Mouse (Mus musculus) liver, embryonic 12.5 days (tissue): ENCODE measurements around the gene St8sia1. TPM values are rescaled to one million over a fixed set of nuclear protein-coding genes. Genes with fewer than 3 reads are reported as not detected.
A peak's percentile ranks its signal among the peaks of the same experiment; 100 is the strongest.

Experiments used
- ATAC-seq: fragments of 200-750 bp; cut with Nextera tagmentation; 2 replicates; pipeline ENCODE4 v1.8.0; 2017; ENCODE audit warnings: moderate number of reproducible peaks, mild to moderate bottlenecking, moderate library complexity
- H3K27ac ChIP-seq: fragments of 300-500 bp; sonication (generic); 2 replicates; pipeline ENCODE4 v1.5.1; 2016; ENCODE audit warnings: mild to moderate bottlenecking
- H3K27me3 ChIP-seq: fragments of 300-500 bp; sonication (generic); replicated peaks from 2 replicates; pipeline ENCODE4 v1.6.1; 2016; ENCODE audit warnings: mild to moderate bottlenecking, moderate library complexity
- H3K36me3 ChIP-seq: fragments of 300-500 bp; sonication (generic); 2 replicates; pipeline ENCODE4 v1.6.1; 2016; ENCODE audit warnings: mild to moderate bottlenecking, moderate library complexity
- H3K4me1 ChIP-seq: fragments of 300-500 bp; sonication (generic); 2 replicates; pipeline ENCODE4 v1.6.1; 2016
- H3K4me2 ChIP-seq: fragments of 300-500 bp; sonication (generic); 2 replicates; pipeline ENCODE4 v1.6.1; 2016; ENCODE audit warnings: mild to moderate bottlenecking, moderate library complexity
- H3K4me3 ChIP-seq: fragments of 300-500 bp; sonication (generic); 2 replicates; pipeline ENCODE4 v1.5.1; 2016; ENCODE audit warnings: mild to moderate bottlenecking, moderate library complexity
- H3K9ac ChIP-seq: fragments of 300-500 bp; sonication (generic); 2 replicates; pipeline ENCODE4 v1.6.1; 2016; ENCODE audit warnings: mild to moderate bottlenecking, moderate library complexity
- H3K9me3 ChIP-seq: fragments of 300-500 bp; sonication (generic); replicated peaks from 2 replicates; pipeline ENCODE4 v1.6.1; 2016; ENCODE audit warnings: mild to moderate bottlenecking, moderate library complexity
- WGBS: fragments of 180-500 bp; shearing (Covaris S2); methylation state at CpG from one replicate; pipeline ENCODE4 v1.1.7; 2016; ENCODE audit not compliant: insufficient replicate concordance; 5-methylcytosine and 5-hydroxymethylcytosine counted together
- polyA plus RNA-seq: library from polyadenylated mRNA; unstranded; fragments of >200 nt; fragmentation: Nextera tagmentation; extraction: Ambion mirVana; gene quantifications from 2 replicates; pipeline ENCODE4 v1.2.1, GENCODE M21; 2016

Gene St8sia1
- polyA plus RNA-seq, 1 experiment from 2014 or later: 0.67 TPM

DNA sequence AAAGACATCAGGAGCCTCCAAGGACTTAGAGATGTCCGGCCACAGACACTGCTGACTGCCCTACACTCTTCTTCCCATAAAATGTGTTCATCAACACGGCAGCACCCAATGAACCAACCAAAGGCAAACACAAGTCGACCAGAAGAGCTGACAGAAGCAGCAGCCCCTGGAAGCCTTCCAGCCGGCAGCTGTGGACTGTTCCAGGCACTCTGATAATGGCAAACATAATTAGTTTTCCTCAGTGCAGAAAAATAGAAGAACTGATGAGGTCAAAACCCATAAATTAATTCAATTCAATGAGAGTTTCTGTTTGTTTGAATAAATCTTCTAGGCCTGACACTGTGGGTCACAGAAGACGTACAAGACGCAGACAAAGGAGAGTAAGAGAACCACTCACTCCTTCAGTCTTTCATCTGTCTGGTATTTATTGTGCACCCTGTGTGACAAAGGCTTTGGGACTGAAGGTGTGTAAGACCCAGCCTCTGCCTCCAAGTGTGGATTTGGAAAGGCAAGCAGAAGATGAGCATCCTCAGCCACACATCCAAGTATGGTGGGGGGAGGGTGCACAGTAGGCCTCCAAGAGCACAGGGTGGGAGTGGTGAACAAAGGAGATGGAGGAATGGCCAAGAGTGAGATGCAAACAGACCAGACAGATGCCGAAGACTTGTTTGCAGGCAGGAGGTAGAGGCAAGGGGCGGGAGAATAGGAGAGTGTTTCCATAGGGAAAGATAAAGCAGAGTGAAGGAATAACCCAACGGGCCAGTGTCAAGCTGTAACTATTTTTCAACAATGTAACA is 25.5 kb downstream of the St8sia1 start:
- H3K4me3 ChIP-seq: no peak overlapping the region
- no peaks in the 10 kb centered on the region for H3K9me3 ChIP-seq
- no peak overlapping the region for H3K4me2 ChIP-seq
- 62% methylated on average over 9 of the region's 9 CpGs for WGBS
- no peak for ATAC-seq
- H3K36me3 ChIP-seq: no peaks in the 10 kb centered on the region
- no peak overlapping the region for H3K27ac ChIP-seq
- H3K9ac ChIP-seq: no peak overlapping the region
- no peaks in the 10 kb centered on the region for H3K27me3 ChIP-seq
- no peaks in the 10 kb centered on the region for H3K4me1 ChIP-seq

DNA sequence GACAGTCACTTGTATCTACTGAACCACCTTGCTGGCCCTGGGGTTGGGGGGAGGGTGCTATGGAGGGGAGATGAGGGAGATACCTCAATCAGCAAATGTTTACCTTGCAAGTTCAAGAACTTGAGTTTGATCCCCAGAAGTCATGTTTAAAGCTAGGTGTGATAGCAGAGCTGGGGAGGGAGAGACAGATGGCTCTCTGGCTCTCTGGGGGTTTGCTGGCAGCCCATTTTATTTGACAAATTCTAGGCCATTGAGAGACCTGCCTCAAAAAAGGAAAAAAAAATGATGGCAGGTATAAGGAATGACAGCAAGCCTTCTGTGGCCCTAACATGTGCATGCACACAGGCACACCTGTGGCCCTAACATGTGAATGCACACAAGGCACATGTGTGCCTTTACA is 26.2 kb downstream of the St8sia1 start:
- H3K4me3 ChIP-seq: no peak overlapping the region
- no peak for ATAC-seq
- no peak overlapping the region for H3K9ac ChIP-seq
- no peaks in the 10 kb centered on the region for H3K27me3 ChIP-seq
- no peak overlapping the region for H3K27ac ChIP-seq
- no peaks in the 10 kb centered on the region for H3K36me3 ChIP-seq
- no peaks in the 10 kb centered on the region for H3K9me3 ChIP-seq
- H3K4me1 ChIP-seq: no peaks in the 10 kb centered on the region
- no peak overlapping the region for H3K4me2 ChIP-seq

GRCm38 (mm10) chr6:142932582-142932981 is 31.7 kb downstream of the St8sia1 start:
- Histone ChIP-seq H3K27ac (0 out of 2 replicates have a peak overlapping the region, but pooled peaks have one; percentile 22), H3K36me3 (no peaks in the 10 kb centered on the region), H3K27me3 (no peaks in the 10 kb centered on the region), H3K4me1 (no peaks in the 10 kb centered on the region), H3K9ac (no peak overlapping the region), H3K4me3 (no peak overlapping the region), H3K4me2 (no peak overlapping the region), H3K9me3 (no peaks in the 10 kb centered on the region)
- ATAC-seq: no peak
- WGBS: 56% methylated on average over 6 of the region's 6 CpGs

GRCm38 (mm10) chr6:142932144-142932543 is 32.1 kb downstream of the St8sia1 start:
- Histone ChIP-seq H3K4me2 (no peak overlapping the region), H3K9ac (no peak overlapping the region), H3K4me1 (no peaks in the 10 kb centered on the region), H3K27me3 (no peaks in the 10 kb centered on the region), H3K9me3 (no peaks in the 10 kb centered on the region), H3K27ac (0 out of 2 replicates have a peak overlapping the region, but pooled peaks have one; percentile 22), H3K4me3 (no peak overlapping the region), H3K36me3 (no peaks in the 10 kb centered on the region)
- no peak for ATAC-seq
- 24% methylated on average over 9 of the region's 9 CpGs for WGBS

GRCm38 (mm10) chr6:142928551-142929309 is 35.5 kb downstream of the St8sia1 start:
- Histone ChIP-seq H3K36me3 (no peaks in the 10 kb centered on the region), H3K9me3 (no peaks in the 10 kb centered on the region), H3K27me3 (no peaks in the 10 kb centered on the region), H3K9ac (no peak overlapping the region), H3K4me2 (no peak overlapping the region), H3K4me3 (no peak overlapping the region), H3K27ac (no peak overlapping the region), H3K4me1 (no peaks in the 10 kb centered on the region)
- no peak for ATAC-seq
- 73% methylated on average over 16 of the region's 16 CpGs for WGBS

DNA sequence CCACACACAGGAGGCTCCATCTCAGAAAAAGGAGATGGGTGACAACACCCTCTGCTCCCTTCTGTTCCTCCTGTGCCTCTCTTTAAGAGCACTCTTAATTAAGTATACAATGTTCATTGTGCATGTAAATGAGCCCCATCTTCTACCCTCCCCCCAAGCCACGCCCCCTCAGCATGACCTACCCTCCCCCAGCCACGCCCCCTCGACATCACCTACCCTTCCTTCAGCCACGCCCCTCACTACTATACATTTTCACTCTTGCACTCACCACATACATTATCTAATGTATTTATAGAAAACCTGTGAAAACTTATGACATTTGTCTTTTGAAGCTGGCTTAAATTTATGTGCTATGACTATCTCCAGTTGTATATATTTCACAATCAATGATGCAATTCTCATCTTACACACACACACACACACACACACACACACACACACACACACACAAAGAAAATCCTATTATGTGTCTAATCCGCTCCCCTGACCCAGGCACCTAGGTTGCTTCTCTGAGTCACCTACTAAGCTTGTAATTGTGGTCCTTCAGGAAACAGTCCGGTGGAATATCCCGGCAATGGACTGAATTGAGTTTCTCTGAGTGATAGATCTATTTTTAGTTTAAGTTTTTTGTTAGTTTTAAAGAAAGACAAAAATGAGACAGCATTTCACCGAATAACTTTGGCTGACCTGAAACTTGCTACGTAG is 37.2 kb downstream of the St8sia1 start:
- no peak for ATAC-seq
- Histone ChIP-seq H3K4me2 (no peak overlapping the region), H3K36me3 (no peaks in the 10 kb centered on the region), H3K4me1 (no peaks in the 10 kb centered on the region), H3K27me3 (no peaks in the 10 kb centered on the region), H3K4me3 (no peak overlapping the region), H3K9ac (no peak overlapping the region), H3K27ac (no peak overlapping the region), H3K9me3 (no peaks in the 10 kb centered on the region)
- WGBS: 75% methylated on average over 9 of the region's 9 CpGs

DNA sequence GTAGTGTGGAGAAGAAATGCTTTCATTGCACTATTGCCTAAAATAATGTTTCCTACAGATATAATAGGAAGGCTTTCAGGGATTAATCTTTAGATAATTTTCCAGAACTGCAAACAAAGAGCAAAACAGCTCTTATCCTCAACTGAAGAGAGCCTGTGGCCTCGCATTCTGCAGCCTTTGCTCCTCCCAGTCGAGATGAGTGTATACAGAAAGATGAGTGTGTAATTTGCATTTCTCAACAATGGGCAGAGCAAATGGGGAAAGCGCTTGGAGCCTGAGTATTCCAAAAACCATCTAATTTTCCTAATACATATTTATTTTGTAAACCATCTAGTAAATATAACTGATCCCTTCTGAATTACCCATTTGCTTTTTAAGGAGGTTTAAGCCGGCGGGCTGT is 38.3 kb downstream of the St8sia1 start:
- Histone ChIP-seq H3K27me3 (no peaks in the 10 kb centered on the region), H3K9ac (no peak overlapping the region)
- no peak for ATAC-seq

GRCm38 (mm10) chr6:142925374-142925773 is 38.9 kb downstream of the St8sia1 start:
- H3K9me3 ChIP-seq: no peaks in the 10 kb centered on the region
- WGBS: 73% methylated on average over 3 of the region's 3 CpGs

More for the DNA sequence above, 38.3 kb downstream of the St8sia1 start:
- Histone ChIP-seq H3K27ac (no peak overlapping the region), H3K36me3 (no peaks in the 10 kb centered on the region), H3K4me1 (no peaks in the 10 kb centered on the region; the same call in 1 of the 2 replicates), H3K4me2 (no peak overlapping the region), H3K4me3 (no peak overlapping the region), H3K9me3 (no peaks in the 10 kb centered on the region)
- WGBS: 84% methylated on average over 5 of the region's 5 CpGs

GRCm38 (mm10) chr6:142920901-142921300 is 43.4 kb downstream of the St8sia1 start:
- Histone ChIP-seq H3K4me2 (no peak overlapping the region), H3K36me3 (no peaks in the 10 kb centered on the region), H3K4me1 (no peaks in the 10 kb centered on the region; the same call in 1 of the 2 replicates), H3K27ac (no peak overlapping the region), H3K9ac (no peak overlapping the region), H3K4me3 (no peak overlapping the region), H3K9me3 (no peaks in the 10 kb centered on the region), H3K27me3 (no peaks in the 10 kb centered on the region)
- WGBS: 53% methylated on average over 5 of the region's 5 CpGs
- ATAC-seq: no peak

More at GRCm38 (mm10) chr6:142925374-142925773, 38.9 kb downstream of the St8sia1 start:
- no peak overlapping the region for H3K4me3 ChIP-seq
- H3K4me2 ChIP-seq: no peak overlapping the region
- H3K9ac ChIP-seq: no peak overlapping the region
- H3K36me3 ChIP-seq: no peaks in the 10 kb centered on the region
- no peak overlapping the region for H3K27ac ChIP-seq
- no peak for ATAC-seq
- no peaks in the 10 kb centered on the region for H3K27me3 ChIP-seq
- no peaks in the 10 kb centered on the region; the same call in 1 of the 2 replicates for H3K4me1 ChIP-seq

DNA sequence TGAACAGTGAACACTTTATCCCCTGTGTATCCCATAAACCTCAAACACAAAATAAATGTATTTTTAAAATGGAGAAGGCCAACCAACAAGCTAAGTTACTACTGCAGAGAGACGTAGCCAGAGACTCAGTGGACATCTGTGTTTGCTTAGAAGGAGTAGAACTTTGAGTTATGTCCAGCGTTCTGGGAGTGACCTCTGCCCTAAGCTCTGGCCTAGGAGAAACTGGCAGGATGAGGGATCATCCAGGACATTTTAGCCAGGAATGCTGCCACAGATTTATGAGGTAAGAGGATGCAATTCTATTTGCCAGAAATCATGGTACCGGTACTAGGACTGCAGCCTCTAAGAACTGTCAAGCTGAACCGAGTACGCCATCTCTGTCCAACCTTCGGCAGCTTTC is 45.6 kb downstream of the St8sia1 start:
- no peak overlapping the region for H3K9ac ChIP-seq
- H3K9me3 ChIP-seq: no peaks in the 10 kb centered on the region
- H3K4me1 ChIP-seq: no peaks in the 10 kb centered on the region; the same call in 1 of the 2 replicates
- no peak overlapping the region for H3K4me3 ChIP-seq
- H3K36me3 ChIP-seq: no peaks in the 10 kb centered on the region
- no peak overlapping the region for H3K27ac ChIP-seq
- ATAC-seq: no peak
- WGBS: 69% methylated on average over 6 of the region's 6 CpGs
- no peak overlapping the region for H3K4me2 ChIP-seq
- no peaks in the 10 kb centered on the region for H3K27me3 ChIP-seq

GRCm38 (mm10) chr6:142917471-142917901 is 46.8 kb downstream of the St8sia1 start:
- Histone ChIP-seq H3K36me3 (no peaks in the 10 kb centered on the region), H3K27ac (no peak overlapping the region), H3K9ac (no peak overlapping the region), H3K4me1 (no peaks in the 10 kb centered on the region; the same call in 1 of the 2 replicates), H3K27me3 (no peaks in the 10 kb centered on the region), H3K4me3 (no peak overlapping the region), H3K4me2 (no peak overlapping the region), H3K9me3 (no peaks in the 10 kb centered on the region)
- 65% methylated on average over 13 of the region's 13 CpGs for WGBS
- ATAC-seq: no peak
